Mouse (Mus musculus) CD4-positive, CD25-positive, alpha-beta regulatory T cell (primary cell): ENCODE data around the gene Vcp. TPM values are rescaled to one million over a fixed set of nuclear protein-coding genes. Genes with fewer than 3 reads are reported as not detected.

Experiments
- polyA plus RNA-seq: library from polyadenylated mRNA; unstranded; fragments of 100-300 nt; shearing (Covaris generic); gene quantifications from one replicate; pipeline ENCODE4 v1.2.1, GENCODE M21; 2017

Gene Vcp
- 363 TPM for polyA plus RNA-seq

GRCm38 (mm10) chr4:43000141-43000986, at the start of gene Vcp:
Gene Vcp (minus strand): TSS chr4:43000507.

GRCm38 (mm10) chr4:43045659-43046302, 45.5 kb upstream of the Vcp start, which contains the start of gene Fam214b:
Gene Fam214b (minus strand): TSS chr4:43046220.

GRCm38 (mm10) chr4:43031237-43031995, 31.1 kb upstream of the Vcp start, which contains the start of gene Stoml2:
Gene Stoml2 (minus strand): TSS chr4:43031710.

GRCm38 (mm10) chr4:43025084-43025960, 25.0 kb upstream of the Vcp start, which contains the start of gene Pigo:
Gene Pigo (minus strand): TSS chr4:43025819.

GRCm38 (mm10) chr4:43010161-43011038, 10.1 kb upstream of the Vcp start, which contains the start of gene Fancg:
Gene Fancg (minus strand): TSS chr4:43010506.

GRCm38 (mm10) chr4:42969304-42969703, 31.0 kb downstream of the Vcp start, which contains the start of gene 1700022I11Rik:
Gene 1700022I11Rik (plus strand): TSS chr4:42969604.

GRCm38 (mm10) chr4:42949676-42950051, 50.6 kb downstream of the Vcp start, which contains the start of gene Dnajb5:
Gene Dnajb5 (plus strand): TSS chr4:42949814.

Other genes starting within 250 kb of the Vcp start
- gene Ccl19, start 243.9 kb downstream of the Vcp start, polyA plus RNA-seq: not detected
- not detected for gene Ccl21a, start 226.5 kb downstream of the Vcp start, polyA plus RNA-seq
- not detected for gene Fam205a1, start 146.6 kb downstream of the Vcp start, polyA plus RNA-seq
- not detected for gene Gm12394, start 143.7 kb downstream of the Vcp start, polyA plus RNA-seq
- not detected for gene Fam205c, start 126.3 kb downstream of the Vcp start, polyA plus RNA-seq
- gene Phf24, start 83.8 kb downstream of the Vcp start, polyA plus RNA-seq: not detected
- gene Dnajb5, start 50.7 kb downstream of the Vcp start, polyA plus RNA-seq: 14.3 TPM
- gene 1700022I11Rik, start 30.9 kb downstream of the Vcp start, polyA plus RNA-seq: 0.25 TPM
- gene Fancg, start 10.0 kb upstream of the Vcp start, polyA plus RNA-seq: 27.6 TPM
- 44.8 TPM for gene Pigo, start 25.3 kb upstream of the Vcp start, polyA plus RNA-seq
- gene Stoml2, start 31.2 kb upstream of the Vcp start, polyA plus RNA-seq: 175 TPM
- 7.1 TPM for gene Fam214b, start 45.7 kb upstream of the Vcp start, polyA plus RNA-seq
- gene Unc13b, start 58.4 kb upstream of the Vcp start, polyA plus RNA-seq: 0.25 TPM